Mouse (Mus musculus): ENCODE data around the gene Nedd8.

DNA sequence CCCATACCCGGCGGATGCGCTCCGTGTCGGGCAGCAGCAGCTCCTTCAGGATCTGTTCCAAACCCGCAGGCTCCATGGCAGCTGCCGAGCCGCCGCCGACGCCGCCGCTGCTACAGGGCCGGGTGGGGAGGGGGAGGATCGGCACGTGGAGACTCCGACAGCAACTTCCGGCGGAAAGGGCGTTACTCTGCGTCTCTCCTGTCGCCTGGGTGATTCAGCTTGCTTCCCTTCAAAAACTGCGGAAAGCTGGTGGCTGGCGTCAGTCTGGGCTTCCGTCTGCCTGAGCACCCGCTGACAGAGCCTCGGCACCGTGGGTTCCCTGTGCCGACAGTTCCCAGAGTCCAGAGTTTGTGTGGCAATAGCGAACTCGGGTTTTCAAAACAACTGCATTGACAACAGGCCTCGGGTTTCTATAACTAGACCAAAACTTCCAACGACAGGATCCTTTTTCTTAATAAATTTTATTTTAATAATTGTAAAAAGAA is 36.4 kb downstream of the Nedd8 start, which contains the start of gene Ipo4:
- TF ChIP-seq CTCF (IDR thresholded peaks at IDR 0.05; ENCODE audit: low read depth, low read length) (no peak), POLR2A (IDR thresholded peaks at IDR 0.05; ENCODE audit: borderline replicate concordance, low read depth, low read length) (no peak)
